Mouse (Mus musculus) limb, embryonic 14.5 days (tissue): ENCODE data around the gene Aox2. TPM values are rescaled to one million over a fixed set of nuclear protein-coding genes. Genes with fewer than 3 reads are reported as not detected.

Source experiments
- ATAC-seq: fragments of 200-750 bp; cut with Nextera tagmentation; 2 replicates; pipeline ENCODE4 v1.8.0; 2017; ENCODE audit warnings: low read depth, moderate number of reproducible peaks, moderate TSS enrichment; ENCODE audit not compliant: low FRiP score
- DNase-seq: peaks from one replicate; pipeline ENCODE4 v3.0.0-alpha.2; 2015; ENCODE audit warnings: low spot score
- H3K27ac ChIP-seq: fragments of 300-500 bp; sonication (generic); replicated peaks from 2 replicates; pipeline ENCODE4 v1.5.1; 2014; ENCODE audit warnings: low read depth, mild to moderate bottlenecking, low read length, moderate library complexity, mixed read lengths
- H3K27me3 ChIP-seq: fragments of 300-500 bp; sonication (generic); 2 replicates; pipeline ENCODE4 v1.6.1; 2014; ENCODE audit warnings: low read length, mixed read lengths; ENCODE audit not compliant: control insufficient read depth, insufficient read depth
- H3K36me3 ChIP-seq: fragments of 300-500 bp; sonication (generic); 2 replicates; pipeline ENCODE4 v1.6.1; 2014; ENCODE audit warnings: mild to moderate bottlenecking, low read length, moderate library complexity, mixed read lengths; ENCODE audit not compliant: control insufficient read depth, insufficient read depth
- H3K4me1 ChIP-seq: fragments of 300-500 bp; sonication (generic); 2 replicates; pipeline ENCODE4 v1.6.1; 2014; ENCODE audit warnings: antibody characterized with exemption, low read length, mixed read lengths; ENCODE audit not compliant: control insufficient read depth, insufficient read depth
- H3K4me2 ChIP-seq: fragments of 300-500 bp; sonication (generic); replicated peaks from 2 replicates; pipeline ENCODE4 v1.6.1; 2014; ENCODE audit warnings: low read depth, mild to moderate bottlenecking, low read length, moderate library complexity; ENCODE audit not compliant: severe bottlenecking
- H3K4me3 ChIP-seq: fragments of 300-500 bp; sonication (generic); replicated peaks from 2 replicates; pipeline ENCODE4 v1.5.1; 2014; ENCODE audit warnings: low read length
- H3K9ac ChIP-seq: fragments of 300-500 bp; sonication (generic); 2 replicates; pipeline ENCODE4 v1.6.1; 2014; ENCODE audit warnings: mild to moderate bottlenecking, low read depth, low read length, moderate library complexity; ENCODE audit not compliant: severe bottlenecking
- H3K9me3 ChIP-seq: fragments of 300-500 bp; sonication (generic); 2 replicates; pipeline ENCODE4 v1.6.1; 2016; ENCODE audit warnings: low read length; ENCODE audit not compliant: control insufficient read depth
- POLR2A ChIP-seq: fragments of 200-500 bp; IDR thresholded peaks from 2 replicates; pipeline ENCODE4 v1.8.0; 2012; ENCODE audit warnings: inconsistent platforms, mild to moderate bottlenecking, moderate library complexity, borderline replicate concordance; ENCODE audit not compliant: insufficient read depth, insufficient read length; ENCODE audit errors: extremely low read depth
- WGBS: fragments of 180-500 bp; shearing (Covaris S2); extraction: QIAGEN DNeasy Blood & Tissue Kit; methylation state at CpG from one replicate; pipeline ENCODE4 v1.1.7; 2014; 5-methylcytosine and 5-hydroxymethylcytosine counted together
- polyA plus RNA-seq, 2 experiments: library from polyadenylated mRNA; depleted of rRNA in 1 of 2; stranded (reverse) in 1 of 2; unstranded in 1 of 2; fragments of >200 nt; fragmentation: Nextera tagmentation in 1 of 2; extraction: Ambion mirVana in 1 of 2; gene quantifications; 2 replicates each; pipeline versions ENCODE4 v1.2.1 to v1.2.3; 2012 to 2014

Gene Aox2
- polyA plus RNA-seq, 2 experiments = 0.06 to 0.10 TPM

DNA sequence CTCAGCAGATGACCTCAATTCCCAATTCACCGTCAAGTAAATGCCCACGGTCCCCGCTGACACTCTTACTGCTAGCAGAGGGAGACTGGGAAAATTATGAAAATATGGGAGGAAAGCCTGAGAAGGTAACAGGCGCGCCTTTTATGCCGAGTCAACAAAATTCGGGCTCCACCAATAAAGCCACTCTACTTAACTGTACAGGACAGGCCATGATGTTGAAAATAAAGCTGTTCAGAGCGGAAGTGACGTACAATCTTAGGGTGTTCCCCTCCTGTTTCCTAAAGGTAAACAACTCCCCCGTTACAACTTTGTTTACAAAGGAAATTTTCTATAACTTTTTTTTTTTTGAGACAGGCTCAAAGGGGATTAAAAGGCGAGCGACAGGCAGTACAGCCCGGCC is 144.8 kb downstream of the Aox2 start:
- ATAC-seq (peak; percentile 48; the same call in 1 of the 2 replicates), DNase-seq (peak; percentile 77)
- no peak for TF ChIP-seq POLR2A
- Histone ChIP-seq H3K27ac (peak overlapping the region; percentile 99; the same call in 1 of the 2 replicates), H3K9me3 (no peaks in the 10 kb centered on the region), H3K4me1 (peaks cover 18% of the 10 kb centered on the region), H3K36me3 (peaks cover 33% of the 10 kb centered on the region), H3K9ac (peak overlapping the region; percentile 100), H3K4me3 (peak overlapping the region; percentile 97), H3K27me3 (no peaks in the 10 kb centered on the region), H3K4me2 (peak overlapping the region; percentile 56)
- 8% methylated on average over 13 of the region's 13 CpGs for WGBS

- DNase-seq (peak; percentile 90), ATAC-seq (peak; percentile 91)
- Histone ChIP-seq H3K9me3 (no peaks in the 10 kb centered on the region), H3K27ac (peak within 1 kb of the TSS; percentile 99), H3K9ac (peak within 1 kb of the TSS; percentile 100), H3K4me1 (peaks cover 18% of the 10 kb centered on the region), H3K27me3 (no peaks in the 10 kb centered on the region), H3K4me2 (peak within 1 kb of the TSS; percentile 56), H3K36me3 (peaks cover 26% of the 10 kb centered on the region), H3K4me3 (peak within 1 kb of the TSS; percentile 97)
- TF ChIP-seq POLR2A = peak; percentile 94; the same call in 1 of the 2 replicates
- WGBS = under 1% methylated on average over 78 of the region's 79 CpGs
These were observed 145.5 kb downstream of the Aox2 start, which contains the start of gene Clk1 for GRCm38 (mm10) chr1:58423371-58424248. Clk1 (minus strand) TSS chr1:58424066.

DNA sequence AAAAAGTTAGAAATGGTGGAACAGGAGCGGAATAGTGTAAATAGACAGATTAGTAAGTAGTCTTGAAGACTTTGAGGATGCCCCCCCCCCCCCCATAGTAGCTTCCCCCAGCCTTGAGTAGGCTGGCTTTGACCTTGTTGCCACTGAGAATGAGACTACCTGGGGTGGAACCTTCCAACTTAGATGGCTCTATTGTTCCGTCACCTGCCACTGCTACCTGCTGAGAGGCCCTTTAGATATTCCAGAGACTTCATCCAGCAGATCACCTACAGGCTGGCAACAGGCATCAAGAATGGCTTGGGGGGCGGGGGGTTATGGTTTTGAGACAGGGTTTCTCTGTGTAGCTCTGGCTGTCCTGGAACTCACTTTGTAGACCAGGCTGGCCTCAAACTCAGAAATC is 146.4 kb downstream of the Aox2 start:
- no peak overlapping the region for H3K4me3 ChIP-seq
- no peak for ATAC-seq
- TF ChIP-seq POLR2A = no peak
- H3K4me2 ChIP-seq = no peak overlapping the region
- H3K27me3 ChIP-seq = no peaks in the 10 kb centered on the region
- no peak for DNase-seq
- H3K9me3 ChIP-seq = no peaks in the 10 kb centered on the region
- peaks cover 18% of the 10 kb centered on the region for H3K4me1 ChIP-seq
- WGBS = 96% methylated on average over 3 of the region's 3 CpGs
- no peak overlapping the region for H3K27ac ChIP-seq
- peaks cover 17% of the 10 kb centered on the region for H3K36me3 ChIP-seq
- H3K9ac ChIP-seq = no peak overlapping the region

Other genes with a start within 250 kb of the Aox2 start
- gene Aox1, start 248.4 kb upstream of the Aox2 start, polyA plus RNA-seq (2012; rRNA removed) = 0.98 and 1.2 TPM in 2 replicates
- gene Aox1, start 248.4 kb upstream of the Aox2 start, polyA plus RNA-seq (2014; fragmentation: Nextera tagmentation; extraction: Ambion mirVana) = 0.59 and 0.80 TPM in 2 replicates
- 0.53 and 0.55 TPM in 2 replicates for gene Aox3, start 165.2 kb upstream of the Aox2 start, polyA plus RNA-seq (2012; rRNA removed)
- gene Aox3, start 165.2 kb upstream of the Aox2 start, polyA plus RNA-seq (2014; fragmentation: Nextera tagmentation; extraction: Ambion mirVana) = 0.12 and 0.44 TPM in 2 replicates
- gene Aox4, start 67.9 kb upstream of the Aox2 start, polyA plus RNA-seq (2012; rRNA removed) = 0.37 and 0.78 TPM in 2 replicates
- 1.3 and 2.5 TPM in 2 replicates for gene Aox4, start 67.9 kb upstream of the Aox2 start, polyA plus RNA-seq (2014; fragmentation: Nextera tagmentation; extraction: Ambion mirVana)
- 105 and 112 TPM in 2 replicates for gene Bzw1, start 114.6 kb downstream of the Aox2 start, polyA plus RNA-seq (2012; rRNA removed)
- gene Bzw1, start 114.6 kb downstream of the Aox2 start, polyA plus RNA-seq (2014; fragmentation: Nextera tagmentation; extraction: Ambion mirVana) = 350 and 367 TPM in 2 replicates
- 295 and 381 TPM in 2 replicates for gene Clk1, start 145.7 kb downstream of the Aox2 start, polyA plus RNA-seq (2012; rRNA removed)
- gene Clk1, start 145.7 kb downstream of the Aox2 start, polyA plus RNA-seq (2014; fragmentation: Nextera tagmentation; extraction: Ambion mirVana) = 197 and 236 TPM in 2 replicates
- gene Nif3l1, start 166.8 kb downstream of the Aox2 start, polyA plus RNA-seq (2012; rRNA removed) = 40.5 and 45.0 TPM in 2 replicates
- 43.6 and 46.1 TPM in 2 replicates for gene Nif3l1, start 166.8 kb downstream of the Aox2 start, polyA plus RNA-seq (2014; fragmentation: Nextera tagmentation; extraction: Ambion mirVana)
- 33.1 and 40.9 TPM in 2 replicates for gene Ppil3, start 167.2 kb downstream of the Aox2 start, polyA plus RNA-seq (2012; rRNA removed)
- gene Ppil3, start 167.2 kb downstream of the Aox2 start, polyA plus RNA-seq (2014; fragmentation: Nextera tagmentation; extraction: Ambion mirVana) = 56.0 and 59.4 TPM in 2 replicates
- gene Orc2, start 226.8 kb downstream of the Aox2 start, polyA plus RNA-seq (2012; rRNA removed) = 21.5 and 23.5 TPM in 2 replicates
- gene Orc2, start 226.8 kb downstream of the Aox2 start, polyA plus RNA-seq (2014; fragmentation: Nextera tagmentation; extraction: Ambion mirVana) = 29.4 and 34.1 TPM in 2 replicates